Mouse (Mus musculus) adrenal gland, postnatal 4 days (tissue): ENCODE data around the gene Ppm1n. TPM values are rescaled to one million over a fixed set of nuclear protein-coding genes. Genes with fewer than 3 reads are reported as not detected.
A peak's percentile ranks its signal among the peaks of the same experiment; 100 is the strongest.

Source experiments
- DNase-seq, 2 experiments: peaks; one replicate each; pipeline ENCODE4 v3.0.0; 2021 to 2022; ENCODE audit warnings: low spot score in 2 of 2, mixed read lengths in 2 of 2
- total RNA-seq, 2 experiments: library from RNA; stranded (reverse); gene quantifications; 2 replicates each; pipeline ENCODE4 v1.2.3; 2021

Ppm1n gene
- total RNA-seq, 2 experiments from 2014 or later, result 0.39 TPM; not detected in 1

- DNase-seq, result peak; percentile 85 to 93
These were observed 28.8 kb upstream of the Ppm1n start for GRCm38 (mm10) chr7:19308454-19309277.

GRCm38 (mm10) chr7:19307739-19308453 is 28.0 kb upstream of the Ppm1n start:
- DNase-seq, result no peak

DNA sequence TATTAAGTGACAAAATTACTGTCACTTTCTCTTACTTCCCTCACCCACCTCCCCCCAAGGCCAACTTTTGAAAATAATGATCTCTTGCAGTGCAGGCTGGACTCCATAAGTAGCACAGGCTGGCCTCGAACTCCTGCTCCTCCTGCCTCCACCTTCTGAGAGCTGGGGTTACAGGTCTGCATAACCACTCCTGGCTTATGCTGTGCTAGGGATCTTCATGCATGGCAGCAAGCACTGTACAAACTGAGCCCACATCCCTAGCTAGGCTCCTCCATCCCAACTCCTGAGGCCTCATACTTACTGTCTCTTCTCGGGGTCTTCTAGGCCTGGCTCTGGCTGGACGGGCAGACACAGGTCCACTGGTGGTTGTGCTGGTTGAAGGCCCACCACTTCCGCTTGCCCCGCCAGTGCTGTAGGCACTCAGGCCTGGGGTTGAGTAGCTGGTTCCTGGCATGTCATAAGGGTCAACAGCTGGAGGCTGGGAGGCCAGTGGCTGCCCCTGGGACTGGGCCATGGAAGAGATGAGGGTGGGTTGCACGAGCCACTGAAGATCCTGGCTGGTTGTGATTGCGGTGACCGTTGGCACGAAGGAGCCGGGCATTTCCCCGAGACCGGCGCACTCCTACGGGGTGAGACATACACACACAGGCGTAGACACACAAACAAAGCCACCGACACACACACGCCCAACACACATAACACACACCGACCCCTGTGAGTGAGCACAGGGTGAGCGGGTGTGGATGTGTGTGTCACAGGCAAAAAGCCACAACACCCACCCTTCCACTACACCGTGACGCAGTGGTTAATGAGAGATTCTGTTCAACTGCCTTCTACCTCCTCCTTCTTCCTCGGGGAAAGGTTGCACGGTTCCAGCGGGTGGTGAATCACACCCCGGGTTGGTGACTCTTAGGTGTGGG is 27.2 kb upstream of the Ppm1n start:
- no peak for DNase-seq

- DNase-seq, result no peak
These were observed 26.2 kb upstream of the Ppm1n start for GRCm38 (mm10) chr7:19305796-19306765.

- no peak for DNase-seq
These were observed 25.5 kb upstream of the Ppm1n start for GRCm38 (mm10) chr7:19305413-19305735.

GRCm38 (mm10) chr7:19304501-19305412 is 24.9 kb upstream of the Ppm1n start:
- no peak for DNase-seq

- peak; percentile 68 to 74 for DNase-seq
These were observed 23.9 kb upstream of the Ppm1n start for GRCm38 (mm10) chr7:19303770-19304169.

DNA sequence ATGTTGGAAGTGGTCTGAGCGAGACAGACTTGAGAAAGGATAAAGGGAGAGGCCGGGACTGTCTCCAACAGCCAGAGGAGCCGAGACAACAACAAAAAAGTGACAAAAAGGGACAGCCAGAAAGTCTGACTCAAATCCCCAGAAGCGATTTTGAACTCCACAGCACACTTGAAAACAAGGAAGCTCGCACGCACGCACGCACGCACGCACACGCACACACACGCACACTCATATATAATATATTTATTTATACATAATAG is 23.1 kb upstream of the Ppm1n start:
- DNase-seq, result no peak

- DNase-seq, result no peak
These were observed 22.6 kb upstream of the Ppm1n start for GRCm38 (mm10) chr7:19302264-19303045.

- no peak for DNase-seq
These were observed 21.8 kb upstream of the Ppm1n start for GRCm38 (mm10) chr7:19301461-19302263.

DNA sequence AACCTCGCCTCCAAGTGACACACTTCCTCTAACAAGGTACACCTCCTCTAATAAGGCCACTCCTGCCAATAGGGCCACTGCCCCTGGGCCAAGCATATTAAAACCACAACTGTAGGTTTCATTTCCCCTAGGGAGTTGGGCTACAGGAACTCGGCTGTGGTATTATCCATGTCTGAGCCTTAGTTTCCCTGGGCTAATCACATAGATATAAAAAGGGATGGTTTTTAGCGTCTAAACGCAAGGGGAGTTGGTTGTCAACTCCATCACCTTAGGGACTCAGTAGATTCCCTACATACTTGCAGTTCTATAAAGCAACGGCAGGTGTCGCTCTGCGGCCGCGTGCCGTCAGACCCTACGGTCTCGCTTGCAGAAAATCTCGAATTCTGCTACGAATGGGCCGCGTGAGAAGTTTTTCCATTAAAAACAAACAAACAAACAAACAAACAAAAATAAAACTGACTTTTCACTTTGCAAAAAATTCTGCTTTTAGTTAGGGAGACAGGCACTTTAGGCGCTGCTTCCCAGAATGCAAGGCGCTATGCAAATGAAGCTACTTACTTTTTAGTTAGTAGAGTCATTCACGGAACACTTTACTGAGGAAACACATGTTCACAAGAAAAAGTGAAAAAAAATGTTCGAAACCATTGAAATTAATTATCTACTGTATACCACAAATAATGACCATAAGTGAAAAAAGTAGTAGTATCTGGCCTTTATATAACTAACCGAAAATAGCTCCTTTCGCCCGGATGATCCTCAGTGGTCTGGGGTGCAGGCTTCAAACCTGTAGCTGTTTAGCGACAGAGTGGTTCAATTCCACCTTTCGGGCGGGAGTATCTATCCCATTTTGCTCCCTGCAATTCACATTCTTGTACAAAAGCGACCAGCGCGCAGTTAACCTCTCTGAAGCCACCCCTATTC is 20.9 kb upstream of the Ppm1n start:
- DNase-seq, result peak in 1 of 2 experiments; percentile 54

- no peak for DNase-seq
These were observed 19.3 kb upstream of the Ppm1n start for GRCm38 (mm10) chr7:19299194-19299593.

DNA sequence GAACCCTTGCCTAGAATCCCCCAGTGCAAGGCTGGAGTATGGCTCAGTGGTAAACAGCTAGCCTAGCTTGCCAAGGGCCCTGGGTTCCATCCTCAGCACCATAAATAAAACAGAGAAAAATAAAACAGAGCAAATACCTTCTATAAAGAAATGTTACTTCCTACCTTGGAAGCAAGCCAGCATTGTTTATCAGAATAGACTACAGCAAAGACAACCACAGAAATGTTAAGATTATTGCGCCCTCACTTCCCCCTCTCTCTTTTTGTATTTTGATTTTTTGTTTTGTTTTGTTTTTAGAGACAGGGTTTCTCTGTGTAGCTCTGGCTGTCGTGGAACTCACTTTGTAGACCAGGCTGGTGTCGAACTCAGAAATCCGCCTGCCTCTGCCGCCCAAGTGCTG is 17.9 kb upstream of the Ppm1n start:
- no peak for DNase-seq

- no peak for DNase-seq
These were observed 17.2 kb upstream of the Ppm1n start for GRCm38 (mm10) chr7:19297034-19297433.

- DNase-seq, result peak; percentile 96
These were observed 15.8 kb upstream of the Ppm1n start for GRCm38 (mm10) chr7:19295503-19296185.

GRCm38 (mm10) chr7:19290969-19291596 is 11.2 kb upstream of the Ppm1n start:
- DNase-seq, result no peak
